Mouse (Mus musculus): ENCODE results near the gene Zfp978.
"Not testable (repeated sequence)": the region's sequence is repeated elsewhere in the genome, so short reads cannot be mapped to it uniquely, and the experiment has no call there.

Gene Zfp978

GRCm38 (mm10) chr4:147361003-147361402, at the start of gene Zfp978:
Gene Zfp978 (plus strand): TSS chr4:147361303.
- not testable (repeated sequence) for DNase-seq (ENCODE audit: low spot score)

GRCm38 (mm10) chr4:147335036-147335690, 25.9 kb upstream of the Zfp978 start:
- DNase-seq (ENCODE audit: low spot score): peak; percentile 2

GRCm38 (mm10) chr4:147335691-147336367, 25.3 kb upstream of the Zfp978 start:
- peak; percentile 4 for DNase-seq (ENCODE audit: low spot score)

- peak; percentile 0 for DNase-seq (ENCODE audit: low spot score)
Observed at GRCm38 (mm10) chr4:147336368-147337195, 24.5 kb upstream of the Zfp978 start.

GRCm38 (mm10) chr4:147337520-147337919, 23.6 kb upstream of the Zfp978 start:
- DNase-seq (ENCODE audit: low spot score): not testable (repeated sequence)

GRCm38 (mm10) chr4:147338032-147338610, 23.0 kb upstream of the Zfp978 start:
- peak; percentile 4 for DNase-seq (ENCODE audit: low spot score)

GRCm38 (mm10) chr4:147338706-147339105, 22.4 kb upstream of the Zfp978 start:
- peak; percentile 0 for DNase-seq (ENCODE audit: low spot score)

GRCm38 (mm10) chr4:147339601-147340219, 21.4 kb upstream of the Zfp978 start:
- peak; percentile 1 for DNase-seq (ENCODE audit: low spot score)

- DNase-seq (ENCODE audit: low spot score): not testable (repeated sequence)
Observed at GRCm38 (mm10) chr4:147340236-147340635, 20.9 kb upstream of the Zfp978 start.

GRCm38 (mm10) chr4:147340876-147341275, 20.2 kb upstream of the Zfp978 start:
- DNase-seq (ENCODE audit: low spot score): peak; percentile 0

GRCm38 (mm10) chr4:147343042-147343908, 17.8 kb upstream of the Zfp978 start:
- DNase-seq (ENCODE audit: low spot score): peak; percentile 2

GRCm38 (mm10) chr4:147345061-147345554, 16.0 kb upstream of the Zfp978 start:
- DNase-seq (ENCODE audit: low spot score): peak; percentile 0

- DNase-seq (ENCODE audit: low spot score): not testable (repeated sequence)
Observed at GRCm38 (mm10) chr4:147346361-147347035, 14.6 kb upstream of the Zfp978 start.

- not testable (repeated sequence) for DNase-seq (ENCODE audit: low spot score)
Observed at GRCm38 (mm10) chr4:147347300-147347699, 13.8 kb upstream of the Zfp978 start.

GRCm38 (mm10) chr4:147347880-147348279, 13.2 kb upstream of the Zfp978 start:
- not testable (repeated sequence) for DNase-seq (ENCODE audit: low spot score)

GRCm38 (mm10) chr4:147348401-147348800, 12.7 kb upstream of the Zfp978 start:
- DNase-seq (ENCODE audit: low spot score): not testable (repeated sequence)

GRCm38 (mm10) chr4:147348906-147349686, 12.0 kb upstream of the Zfp978 start:
- peak; percentile 0 for DNase-seq (ENCODE audit: low spot score)

- peak; percentile 0 for DNase-seq (ENCODE audit: low spot score)
Observed at GRCm38 (mm10) chr4:147349687-147350415, 11.3 kb upstream of the Zfp978 start.

Data from embryo, embryonic 10.5 days (tissue).